Mouse (Mus musculus): ENCODE measurements around the gene Siglecg. TPM values are rescaled to one million over a fixed set of nuclear protein-coding genes. Genes with fewer than 3 reads are reported as not detected.
"Not testable (repeated sequence)": the region's sequence is repeated elsewhere in the genome, so short reads cannot be mapped to it uniquely, and the experiment has no call there.

Siglecg gene
- polyA plus RNA-seq (2016; fragmentation: Nextera tagmentation; extraction: Ambion mirVana): 0.07 and 0.09 TPM in 2 replicates

GRCm38 (mm10) chr7:43408131-43408553 lies at the start of gene Siglecg:
Gene Siglecg, plus strand, starts transcription at chr7:43408204.
- no peaks in the 10 kb centered on the region for H3K36me3 ChIP-seq
- H3K4me3 ChIP-seq: no peak within 1 kb of the TSS
- WGBS: 85% methylated on average over 4 of the region's 4 CpGs
- DNase-seq (ENCODE audit: low spot score): no peak
- H3K27me3 ChIP-seq (ENCODE audit: low read depth, poor library complexity, severe bottlenecking): no peaks in the 10 kb centered on the region
- H3K4me1 ChIP-seq: peaks cover 5% of the 10 kb centered on the region
- no peak within 1 kb of the TSS for H3K27ac ChIP-seq (replicated peaks)
- no peaks in the 10 kb centered on the region for H3K9me3 ChIP-seq (replicated peaks)

GRCm38 (mm10) chr7:43358556-43358955 lies 49.4 kb upstream of the Siglecg start:
- DNase-seq (ENCODE audit: low spot score): no peak
- H3K4me1 ChIP-seq: peaks cover 11% of the 10 kb centered on the region
- no peaks in the 10 kb centered on the region for H3K27me3 ChIP-seq (ENCODE audit: low read depth, poor library complexity, severe bottlenecking)
- H3K4me3 ChIP-seq: no peak overlapping the region
- 78% methylated on average over 3 of the region's 3 CpGs for WGBS
- no peak overlapping the region for H3K27ac ChIP-seq (replicated peaks)
- no peaks in the 10 kb centered on the region for H3K36me3 ChIP-seq
- H3K9me3 ChIP-seq (replicated peaks): no peaks in the 10 kb centered on the region

DNA sequence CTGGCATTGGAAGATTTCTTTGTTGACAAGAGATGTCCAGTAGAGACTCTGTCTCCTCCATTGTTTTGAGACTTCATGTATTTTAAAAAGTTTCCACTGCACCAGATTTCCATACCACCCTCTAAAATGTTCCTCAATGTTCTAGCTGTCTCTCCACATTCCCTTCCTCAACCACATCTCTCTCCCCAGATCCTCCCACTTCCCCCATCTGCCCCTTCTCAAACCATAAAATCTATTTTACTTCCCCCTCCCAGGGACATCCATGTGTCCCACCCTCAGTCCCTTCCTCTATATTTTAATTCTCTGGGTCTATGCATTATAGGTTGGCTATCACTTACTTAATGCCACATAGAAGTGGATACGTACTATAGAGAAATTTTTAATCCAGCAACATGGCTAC lies 46.6 kb upstream of the Siglecg start:
- Histone ChIP-seq H3K4me3 (no peak overlapping the region), H3K9me3 (replicated peaks) (no peaks in the 10 kb centered on the region), H3K36me3 (no peaks in the 10 kb centered on the region), H3K4me1 (no peaks in the 10 kb centered on the region), H3K27me3 (ENCODE audit: low read depth, poor library complexity, severe bottlenecking) (no peaks in the 10 kb centered on the region), H3K27ac (replicated peaks) (no peak overlapping the region)
- no peak for DNase-seq (ENCODE audit: low spot score)
- WGBS: 93% methylated on average over 1 of the region's 1 CpGs

- H3K4me1 ChIP-seq: no peaks in the 10 kb centered on the region
- WGBS: 82% methylated on average over 4 of the region's 4 CpGs
- DNase-seq (ENCODE audit: low spot score): no peak
These were observed 46.0 kb upstream of the Siglecg start for GRCm38 (mm10) chr7:43362021-43362420.

DNA sequence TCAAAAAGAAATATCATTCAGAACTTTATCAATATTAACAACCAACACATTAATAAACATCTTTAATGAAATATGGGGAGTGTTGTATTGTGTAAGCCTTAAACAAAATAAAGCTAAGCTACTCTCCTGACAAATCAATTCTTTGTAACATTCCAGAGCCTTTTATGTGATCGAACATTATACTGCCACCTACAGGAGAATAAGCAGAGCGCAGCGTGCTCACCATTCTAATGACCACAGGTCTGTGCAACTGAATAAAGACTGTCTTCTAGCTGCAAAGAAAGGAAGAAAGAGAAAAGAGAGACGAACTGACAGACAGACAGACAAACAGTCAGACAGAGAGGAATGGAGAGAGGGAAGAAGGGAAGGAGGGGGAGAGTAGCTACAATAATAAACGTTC lies 29.8 kb upstream of the Siglecg start:
- H3K27me3 ChIP-seq (ENCODE audit: low read depth, poor library complexity, severe bottlenecking): no peaks in the 10 kb centered on the region
- H3K36me3 ChIP-seq: no peaks in the 10 kb centered on the region
- no peaks in the 10 kb centered on the region for H3K9me3 ChIP-seq (replicated peaks)
- no peak overlapping the region for H3K4me3 ChIP-seq
- DNase-seq (ENCODE audit: low spot score): peak; percentile 27
- no peaks in the 10 kb centered on the region for H3K4me1 ChIP-seq
- H3K27ac ChIP-seq (replicated peaks): no peak overlapping the region
- 19% methylated on average over 5 of the region's 5 CpGs for WGBS

More at GRCm38 (mm10) chr7:43362021-43362420, 46.0 kb upstream of the Siglecg start:
- Histone ChIP-seq H3K4me3 (no peak overlapping the region), H3K27me3 (ENCODE audit: low read depth, poor library complexity, severe bottlenecking) (no peaks in the 10 kb centered on the region), H3K9me3 (replicated peaks) (no peaks in the 10 kb centered on the region), H3K27ac (replicated peaks) (no peak overlapping the region), H3K36me3 (no peaks in the 10 kb centered on the region)

GRCm38 (mm10) chr7:43392349-43393121 lies 15.5 kb upstream of the Siglecg start:
- no peak overlapping the region for H3K27ac ChIP-seq (replicated peaks)
- 82% methylated on average over 8 of the region's 8 CpGs for WGBS
- H3K36me3 ChIP-seq: no peaks in the 10 kb centered on the region
- H3K4me1 ChIP-seq: no peaks in the 10 kb centered on the region
- no peaks in the 10 kb centered on the region for H3K27me3 ChIP-seq (ENCODE audit: low read depth, poor library complexity, severe bottlenecking)
- H3K9me3 ChIP-seq (replicated peaks): no peaks in the 10 kb centered on the region
- no peak overlapping the region for H3K4me3 ChIP-seq
- no peak for DNase-seq (ENCODE audit: low spot score)

DNA sequence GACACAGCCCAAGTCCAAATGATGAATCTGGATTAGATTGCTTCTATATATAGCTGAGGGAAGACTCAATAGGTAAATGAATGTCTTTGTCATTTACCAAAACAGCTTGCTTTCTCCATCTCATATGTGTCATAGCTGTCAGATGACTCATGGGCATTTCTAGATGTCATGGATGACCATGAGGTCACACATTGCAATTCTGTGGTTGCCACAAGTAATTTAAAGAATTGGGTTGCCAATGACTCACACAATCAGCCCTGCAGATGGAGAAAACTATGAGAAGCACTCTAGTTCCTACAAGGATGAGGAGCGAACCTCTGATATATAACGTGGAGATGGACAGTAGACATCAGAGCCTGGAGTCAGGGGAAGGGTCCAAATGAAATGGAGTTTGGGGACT lies 8.5 kb upstream of the Siglecg start:
- no peaks in the 10 kb centered on the region for H3K27me3 ChIP-seq (ENCODE audit: low read depth, poor library complexity, severe bottlenecking)
- H3K9me3 ChIP-seq (replicated peaks): no peaks in the 10 kb centered on the region
- no peak overlapping the region for H3K27ac ChIP-seq (replicated peaks)
- H3K36me3 ChIP-seq: no peaks in the 10 kb centered on the region
- H3K4me1 ChIP-seq: no peaks in the 10 kb centered on the region
- no peak for DNase-seq (ENCODE audit: low spot score)
- H3K4me3 ChIP-seq: no peak overlapping the region
- WGBS: 89% methylated on average over 2 of the region's 2 CpGs

GRCm38 (mm10) chr7:43402718-43403117 lies 5.3 kb upstream of the Siglecg start:
- Histone ChIP-seq H3K27me3 (ENCODE audit: low read depth, poor library complexity, severe bottlenecking) (no peaks in the 10 kb centered on the region), H3K4me1 (no peaks in the 10 kb centered on the region), H3K27ac (replicated peaks) (no peak overlapping the region), H3K9me3 (replicated peaks) (no peaks in the 10 kb centered on the region), H3K4me3 (no peak overlapping the region), H3K36me3 (no peaks in the 10 kb centered on the region)
- no peak for DNase-seq (ENCODE audit: low spot score)
- 58% methylated on average over 2 of the region's 2 CpGs for WGBS

DNA sequence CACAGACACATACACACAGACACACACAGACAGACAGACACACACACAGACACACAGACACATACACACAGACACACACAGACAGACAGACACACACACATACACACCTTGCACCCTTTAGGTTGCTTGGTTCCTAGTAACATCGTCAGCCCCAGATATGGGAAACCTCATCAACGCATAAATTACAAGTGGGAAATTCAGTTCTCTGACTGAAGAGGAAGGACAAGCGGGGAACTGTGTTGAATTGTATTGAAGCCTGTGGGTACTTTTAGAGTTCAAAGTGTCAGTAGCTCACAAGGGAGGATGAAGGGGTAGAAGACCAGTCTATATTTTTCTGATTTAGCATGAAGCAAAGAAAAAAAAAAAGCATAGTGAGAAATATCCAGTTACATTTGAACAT lies 431 bp upstream of the Siglecg start:
- no peaks in the 10 kb centered on the region for H3K27me3 ChIP-seq (ENCODE audit: low read depth, poor library complexity, severe bottlenecking)
- WGBS: 90% methylated on average over 3 of the region's 3 CpGs

GRCm38 (mm10) chr7:43409084-43409483 lies 1.1 kb downstream of the Siglecg start:
- Histone ChIP-seq H3K4me3 (no peak overlapping the region), H3K27ac (replicated peaks) (no peak overlapping the region), H3K4me1 (peaks cover 5% of the 10 kb centered on the region), H3K27me3 (ENCODE audit: low read depth, poor library complexity, severe bottlenecking) (no peaks in the 10 kb centered on the region), H3K9me3 (replicated peaks) (no peaks in the 10 kb centered on the region), H3K36me3 (no peaks in the 10 kb centered on the region)
- DNase-seq (ENCODE audit: low spot score): no peak
- WGBS: 85% methylated on average over 3 of the region's 3 CpGs

More for the DNA sequence above, 431 bp upstream of the Siglecg start:
- H3K4me3 ChIP-seq: no peak overlapping the region
- H3K4me1 ChIP-seq: peaks cover 5% of the 10 kb centered on the region
- no peaks in the 10 kb centered on the region for H3K9me3 ChIP-seq (replicated peaks)
- no peak overlapping the region for H3K27ac ChIP-seq (replicated peaks)
- DNase-seq (ENCODE audit: low spot score): no peak
- H3K36me3 ChIP-seq: no peaks in the 10 kb centered on the region

- H3K4me3 ChIP-seq; H3K4me1 ChIP-seq; H3K27me3 ChIP-seq (ENCODE audit: low read depth, poor library complexity, severe bottlenecking); H3K9me3 ChIP-seq (replicated peaks); H3K36me3 ChIP-seq; H3K27ac ChIP-seq (replicated peaks); DNase-seq (ENCODE audit: low spot score): not testable (repeated sequence)
- 29% methylated on average over 4 of the region's 4 CpGs for WGBS
These were observed 3.7 kb downstream of the Siglecg start for GRCm38 (mm10) chr7:43411724-43412123.

- no peaks in the 10 kb centered on the region for H3K36me3 ChIP-seq
- no peak overlapping the region for H3K27ac ChIP-seq (replicated peaks)
- H3K27me3 ChIP-seq (ENCODE audit: low read depth, poor library complexity, severe bottlenecking): no peaks in the 10 kb centered on the region
- 87% methylated on average over 10 of the region's 10 CpGs for WGBS
- H3K4me3 ChIP-seq: no peak overlapping the region
- DNase-seq (ENCODE audit: low spot score): no peak
- H3K4me1 ChIP-seq: no peaks in the 10 kb centered on the region
- H3K9me3 ChIP-seq (replicated peaks): peaks cover 9% of the 10 kb centered on the region; the same call in 1 of the 2 replicates
These were observed 9.3 kb downstream of the Siglecg start for GRCm38 (mm10) chr7:43417298-43417697.

DNA sequence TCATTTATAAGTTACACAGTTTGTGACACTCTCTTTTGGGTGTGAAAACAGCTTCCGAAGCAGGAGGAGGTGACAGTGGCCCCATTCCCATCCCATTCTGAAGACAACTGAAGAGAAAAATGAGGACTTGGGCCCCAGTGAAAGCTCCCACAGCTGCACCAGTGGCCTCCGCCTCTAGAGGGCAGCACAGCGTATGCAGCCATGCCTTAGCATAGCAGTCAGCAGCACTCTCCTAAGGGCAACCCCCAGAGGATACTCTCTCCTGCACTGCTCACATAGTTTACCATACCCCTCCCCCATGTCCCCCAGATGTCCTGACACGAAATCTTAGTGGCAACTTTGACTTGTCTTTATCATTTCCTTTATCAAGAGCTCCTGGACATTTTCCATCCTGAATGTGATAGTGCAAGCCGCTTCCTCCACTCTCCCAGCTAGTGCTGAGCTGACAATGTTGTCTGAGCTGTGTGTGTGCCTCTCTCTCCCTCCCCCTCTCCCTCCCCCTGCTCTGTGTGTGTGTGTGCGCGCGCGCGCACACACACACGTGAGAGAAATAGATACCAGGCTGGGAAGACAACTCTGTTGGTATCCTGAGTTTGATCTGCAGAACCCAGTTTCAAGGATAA lies 15.1 kb downstream of the Siglecg start:
- peak; percentile 83 for DNase-seq (ENCODE audit: low spot score)
- Histone ChIP-seq H3K27ac (replicated peaks) (no peak overlapping the region), H3K4me1 (peaks cover 6% of the 10 kb centered on the region), H3K27me3 (ENCODE audit: low read depth, poor library complexity, severe bottlenecking) (no peaks in the 10 kb centered on the region), H3K4me3 (peak overlapping the region; percentile 28; the same call in 1 of the 2 replicates), H3K9me3 (replicated peaks) (0 out of 2 replicates have a peak, but pooled peaks cover under 1% of the 10 kb centered on the region), H3K36me3 (no peaks in the 10 kb centered on the region)
- WGBS: 11% methylated on average over 11 of the region's 11 CpGs

All from midbrain, embryonic 10.5 days (tissue).